Mouse (Mus musculus) heart, postnatal 0 days (tissue): ENCODE results near the gene Gm21119.
"Not testable (repeated sequence)": the region's sequence is repeated elsewhere in the genome, so short reads cannot be mapped to it uniquely, and the experiment has no call there.

ENCODE experiments used
- CTCF ChIP-seq: IDR thresholded peaks from 2 replicates; pipeline ENCODE4 v1.5.1; 2016; ENCODE audit warnings: antibody characterized with exemption, control low read depth, low read depth
- EP300 ChIP-seq: IDR thresholded peaks from 2 replicates; pipeline ENCODE4 v1.6.1; 2016; ENCODE audit warnings: antibody characterized with exemption, low read depth

DNA sequence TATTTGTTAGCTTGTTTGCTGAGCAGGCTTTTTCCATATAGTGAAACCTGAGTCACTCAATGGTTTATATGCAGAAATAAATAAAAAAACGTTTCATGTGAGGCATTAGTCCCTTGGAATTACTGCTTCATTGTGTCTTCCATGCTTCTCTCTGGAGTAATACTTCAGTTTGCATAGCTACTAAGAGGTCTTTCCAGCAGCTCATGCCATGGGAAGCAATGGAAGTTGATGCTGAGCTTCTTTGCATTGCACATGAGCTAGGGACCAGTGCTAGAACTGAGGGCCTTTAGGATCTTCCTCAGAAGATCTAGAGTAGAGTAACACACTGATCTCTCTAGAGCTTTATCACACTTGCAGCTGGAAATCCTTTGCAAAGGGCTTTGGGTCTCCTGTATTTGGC is 23.2 kb downstream of the Gm21119 start:
- TF ChIP-seq EP300, CTCF: not testable (repeated sequence)
